Mouse (Mus musculus) stomach, embryonic 16.5 days (tissue): ENCODE measurements around the gene Saxo1. TPM values are rescaled to one million over a fixed set of nuclear protein-coding genes. Genes with fewer than 3 reads are reported as not detected.

Experiments used
- ATAC-seq: fragments of 200-750 bp; cut with Nextera tagmentation; 2 replicates; pipeline ENCODE4 v1.8.0; 2017; ENCODE audit warnings: moderate number of reproducible peaks, moderate TSS enrichment; ENCODE audit not compliant: insufficient read depth, low FRiP score
- H3K27ac ChIP-seq: fragments of 300-500 bp; sonication (generic); 2 replicates; pipeline ENCODE4 v1.5.1; 2014; ENCODE audit warnings: low read length
- H3K27me3 ChIP-seq: fragments of 300-500 bp; sonication (generic); 2 replicates; pipeline ENCODE4 v1.6.1; 2014; ENCODE audit warnings: low read length, control low read depth, mixed read lengths; ENCODE audit not compliant: control insufficient read depth, insufficient read depth
- H3K36me3 ChIP-seq: fragments of 300-500 bp; sonication (generic); 2 replicates; pipeline ENCODE4 v1.6.1; 2014; ENCODE audit warnings: low read length; ENCODE audit not compliant: control insufficient read depth, insufficient read depth
- H3K4me1 ChIP-seq: fragments of 300-500 bp; sonication (generic); 2 replicates; pipeline ENCODE4 v1.6.1; 2014; ENCODE audit warnings: low read length, control low read depth, mixed read lengths; ENCODE audit not compliant: control insufficient read depth, insufficient read depth
- H3K4me2 ChIP-seq: fragments of 300-500 bp; sonication (generic); 2 replicates; pipeline ENCODE4 v1.6.1; 2014; ENCODE audit warnings: low read depth, low read length, mixed read lengths
- H3K4me3 ChIP-seq: fragments of 300-500 bp; sonication (generic); replicated peaks from 2 replicates; pipeline ENCODE4 v1.5.1; 2014; ENCODE audit warnings: mild to moderate bottlenecking, low read length
- H3K9ac ChIP-seq: fragments of 300-500 bp; sonication (generic); 2 replicates; pipeline ENCODE4 v1.6.1; 2014; ENCODE audit warnings: low read length
- H3K9me3 ChIP-seq: fragments of 300-500 bp; sonication (generic); replicated peaks from 2 replicates; pipeline ENCODE4 v1.6.1; 2016; ENCODE audit warnings: low read length, control low read depth; ENCODE audit not compliant: control insufficient read depth
- WGBS: fragments of 180-500 bp; shearing (Covaris S2); extraction: QIAGEN DNeasy Blood & Tissue Kit; methylation state at CpG from one replicate; pipeline ENCODE4 v1.1.7; 2014; 5-methylcytosine and 5-hydroxymethylcytosine counted together
- polyA plus RNA-seq: library from polyadenylated mRNA; unstranded; fragments of >200 nt; fragmentation: Nextera tagmentation; extraction: Ambion mirVana; gene quantifications from 2 replicates; pipeline ENCODE4 v1.2.1, GENCODE M21; 2015

The Saxo1 gene
- polyA plus RNA-seq, 1 experiment from 2014 or later: 0.13 TPM

DNA sequence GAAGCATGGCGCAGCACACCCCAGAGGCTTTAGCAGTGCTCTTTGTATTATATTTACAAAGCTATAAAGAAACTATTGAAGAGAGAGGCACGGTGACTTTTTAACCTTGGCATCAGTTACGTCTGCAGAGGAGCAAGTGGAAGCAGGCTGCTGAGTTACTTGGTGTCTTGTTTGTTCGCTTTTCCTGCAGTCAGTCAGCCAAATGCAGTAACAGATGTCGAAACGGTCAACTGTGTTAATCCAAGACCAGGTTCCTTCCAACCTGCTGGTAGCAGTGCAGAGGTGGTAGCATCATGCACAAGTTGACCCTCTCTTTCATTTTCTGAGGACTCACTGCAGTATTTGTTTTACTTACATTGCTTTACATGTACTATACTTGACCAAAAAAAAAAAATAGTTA lies 135.5 kb downstream of the Saxo1 start:
- no peaks in the 10 kb centered on the region for H3K27me3 ChIP-seq
- H3K9me3 ChIP-seq: no peaks in the 10 kb centered on the region
- no peaks in the 10 kb centered on the region for H3K36me3 ChIP-seq
- H3K4me3 ChIP-seq: no peak overlapping the region
- H3K4me2 ChIP-seq: no peak overlapping the region
- H3K27ac ChIP-seq: no peak overlapping the region
- 0 out of 2 replicates have a peak, but pooled peaks cover 3% of the 10 kb centered on the region for H3K4me1 ChIP-seq
- WGBS: 56% methylated on average over 6 of the region's 6 CpGs
- ATAC-seq: no peak
- no peak overlapping the region for H3K9ac ChIP-seq

DNA sequence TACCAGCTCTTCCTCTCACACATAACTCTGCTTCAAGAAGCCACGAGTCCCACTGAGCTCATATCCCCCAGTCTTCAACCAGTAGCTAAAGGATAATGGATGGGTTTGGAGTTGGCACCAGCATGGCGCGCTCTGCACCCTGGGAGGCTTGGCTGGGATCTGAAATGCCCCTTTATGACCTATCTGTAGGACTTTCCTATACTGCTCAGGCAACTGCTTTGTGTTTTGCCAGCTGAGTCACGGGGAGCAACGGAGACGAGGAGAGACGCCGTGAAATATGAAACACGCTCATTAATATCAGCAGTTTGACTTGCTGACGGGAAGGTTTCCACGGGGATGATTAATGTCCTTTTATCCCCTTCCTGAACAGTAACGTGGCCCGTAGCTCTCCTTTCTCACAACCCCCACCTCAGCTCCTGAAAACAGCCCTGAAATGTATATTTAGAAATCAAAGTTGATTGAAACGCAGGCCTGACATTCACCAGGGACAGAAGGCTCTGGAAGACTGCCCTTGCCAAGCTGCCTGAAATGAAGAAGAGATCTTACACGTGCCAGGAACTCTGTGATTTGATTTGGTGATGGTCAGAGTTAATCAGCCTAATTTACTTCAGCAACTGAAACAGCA lies 141.6 kb downstream of the Saxo1 start:
- H3K9ac ChIP-seq: no peak overlapping the region
- H3K27ac ChIP-seq: peak overlapping the region; percentile 9; the same call in 1 of the 2 replicates
- 35% methylated on average over 15 of the region's 15 CpGs for WGBS

GRCm38 (mm10) chr4:86413388-86413787 lies 144.7 kb downstream of the Saxo1 start:
- H3K4me1 ChIP-seq: no peaks in the 10 kb centered on the region
- H3K27ac ChIP-seq: no peak overlapping the region
- H3K36me3 ChIP-seq: no peaks in the 10 kb centered on the region
- no peaks in the 10 kb centered on the region for H3K9me3 ChIP-seq
- no peaks in the 10 kb centered on the region for H3K27me3 ChIP-seq
- no peak for ATAC-seq
- WGBS: 55% methylated on average over 3 of the region's 3 CpGs
- no peak overlapping the region for H3K9ac ChIP-seq
- H3K4me3 ChIP-seq: no peak overlapping the region
- H3K4me2 ChIP-seq: no peak overlapping the region

More for the DNA sequence above, 141.6 kb downstream of the Saxo1 start:
- no peaks in the 10 kb centered on the region for H3K36me3 ChIP-seq
- no peaks in the 10 kb centered on the region for H3K27me3 ChIP-seq
- ATAC-seq: peak; percentile 60; the same call in 1 of the 2 replicates
- no peaks in the 10 kb centered on the region for H3K9me3 ChIP-seq
- H3K4me3 ChIP-seq: no peak overlapping the region
- H3K4me2 ChIP-seq: no peak overlapping the region
- H3K4me1 ChIP-seq: no peaks in the 10 kb centered on the region

DNA sequence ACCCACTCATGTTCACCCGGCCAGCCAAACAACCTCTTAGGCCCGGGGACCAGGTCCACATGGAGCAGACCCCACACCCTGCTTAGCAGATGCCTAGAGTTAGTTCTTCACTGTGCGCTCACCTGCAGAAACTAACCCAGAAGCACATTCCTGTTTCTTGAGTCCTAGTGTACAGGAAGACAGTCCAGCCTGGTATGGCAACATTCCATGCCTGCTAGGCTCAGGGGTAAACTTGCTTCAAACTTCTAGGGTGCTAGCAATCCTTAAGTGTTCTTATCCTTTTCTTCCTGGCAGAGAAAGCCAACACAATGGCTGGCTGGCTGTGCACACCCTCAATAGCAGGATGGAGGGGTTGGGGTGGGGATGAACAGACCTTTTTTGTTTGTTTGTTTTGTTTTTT lies 147.2 kb downstream of the Saxo1 start:
- 82% methylated on average over 3 of the region's 3 CpGs for WGBS
- H3K9me3 ChIP-seq: no peaks in the 10 kb centered on the region
- H3K4me2 ChIP-seq: no peak overlapping the region
- no peaks in the 10 kb centered on the region for H3K27me3 ChIP-seq
- H3K27ac ChIP-seq: no peak overlapping the region
- peaks cover 12% of the 10 kb centered on the region; the same call in 1 of the 2 replicates for H3K4me1 ChIP-seq
- H3K4me3 ChIP-seq: no peak overlapping the region
- no peak for ATAC-seq
- H3K9ac ChIP-seq: no peak overlapping the region
- H3K36me3 ChIP-seq: no peaks in the 10 kb centered on the region

- Histone ChIP-seq H3K4me3 (no peak overlapping the region), H3K9ac (no peak overlapping the region), H3K27me3 (no peaks in the 10 kb centered on the region), H3K9me3 (no peaks in the 10 kb centered on the region), H3K4me1 (peaks cover 12% of the 10 kb centered on the region; the same call in 1 of the 2 replicates), H3K4me2 (no peak overlapping the region), H3K36me3 (no peaks in the 10 kb centered on the region), H3K27ac (peak overlapping the region; percentile 29; the same call in 1 of the 2 replicates)
- 56% methylated on average over 9 of the region's 9 CpGs for WGBS
- no peak for ATAC-seq
Observed at GRCm38 (mm10) chr4:86408421-86408820, 149.7 kb downstream of the Saxo1 start.

- no peak for ATAC-seq
- no peak overlapping the region; the same call in 1 of the 2 replicates for H3K27ac ChIP-seq
Observed at GRCm38 (mm10) chr4:86407200-86407527, 151.0 kb downstream of the Saxo1 start.

GRCm38 (mm10) chr4:86406501-86407199 lies 151.5 kb downstream of the Saxo1 start:
- 33% methylated on average over 7 of the region's 7 CpGs for WGBS
- no peak for ATAC-seq
- Histone ChIP-seq H3K36me3 (no peaks in the 10 kb centered on the region), H3K4me1 (peaks cover 12% of the 10 kb centered on the region; the same call in 1 of the 2 replicates), H3K4me2 (no peak overlapping the region), H3K27me3 (no peaks in the 10 kb centered on the region), H3K9me3 (no peaks in the 10 kb centered on the region), H3K9ac (no peak overlapping the region), H3K27ac (peak overlapping the region; percentile 21; the same call in 1 of the 2 replicates), H3K4me3 (no peak overlapping the region)

More at GRCm38 (mm10) chr4:86407200-86407527, 151.0 kb downstream of the Saxo1 start:
- Histone ChIP-seq H3K4me2 (no peak overlapping the region), H3K9ac (no peak overlapping the region), H3K9me3 (no peaks in the 10 kb centered on the region), H3K27me3 (no peaks in the 10 kb centered on the region), H3K36me3 (no peaks in the 10 kb centered on the region), H3K4me3 (no peak overlapping the region), H3K4me1 (peaks cover 12% of the 10 kb centered on the region; the same call in 1 of the 2 replicates)
- 69% methylated on average over 3 of the region's 3 CpGs for WGBS

DNA sequence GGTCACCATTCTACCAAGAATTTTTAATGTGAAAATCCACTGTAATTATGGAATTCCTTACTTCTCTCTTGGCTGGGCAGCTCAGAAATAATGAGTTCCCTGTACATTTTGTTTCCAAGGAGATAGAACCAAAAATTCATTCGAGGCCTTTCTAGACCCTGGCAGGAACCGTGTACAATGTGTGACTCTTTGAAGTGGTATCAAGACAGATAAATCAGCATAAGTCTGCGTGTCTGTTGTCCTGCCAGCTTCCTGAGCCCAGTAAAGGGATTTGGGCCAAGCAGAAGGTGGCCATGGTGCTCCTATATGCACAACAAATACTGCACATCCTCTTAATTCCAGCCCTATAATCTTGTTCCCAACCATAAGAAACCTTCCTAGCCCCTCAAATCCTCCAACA lies 157.0 kb downstream of the Saxo1 start:
- ATAC-seq: no peak
- WGBS: 59% methylated on average over 3 of the region's 3 CpGs
- H3K27ac ChIP-seq: no peak overlapping the region

GRCm38 (mm10) chr4:86397470-86397869 lies 160.7 kb downstream of the Saxo1 start:
- ATAC-seq: no peak
- Histone ChIP-seq H3K27me3 (no peaks in the 10 kb centered on the region), H3K36me3 (no peaks in the 10 kb centered on the region), H3K4me2 (no peak overlapping the region), H3K4me3 (no peak overlapping the region), H3K27ac (no peak overlapping the region), H3K9ac (no peak overlapping the region), H3K4me1 (no peaks in the 10 kb centered on the region), H3K9me3 (no peaks in the 10 kb centered on the region)
- WGBS: 93% methylated on average over 2 of the region's 2 CpGs

More for the DNA sequence above, 157.0 kb downstream of the Saxo1 start:
- Histone ChIP-seq H3K36me3 (no peaks in the 10 kb centered on the region), H3K4me3 (no peak overlapping the region), H3K9me3 (no peaks in the 10 kb centered on the region), H3K4me2 (no peak overlapping the region), H3K4me1 (no peaks in the 10 kb centered on the region), H3K9ac (no peak overlapping the region), H3K27me3 (no peaks in the 10 kb centered on the region)
